Mouse (Mus musculus): ENCODE measurements around the gene Gm21976.

- TF ChIP-seq POLR2A (IDR thresholded peaks at IDR 0.05; ENCODE audit: insufficient read depth, low read depth, low read length): no peak
- no peak for TF ChIP-seq CTCF (IDR thresholded peaks at IDR 0.05; ENCODE audit: insufficient read depth, low read depth, low read length)
Observed at GRCm38 (mm10) chr13:98241531-98242282, 38.0 kb upstream of the Gm21976 start.
